Comparison of ENCODE assay signal across 8 mouse cellular contexts in the genomic region with DNA sequence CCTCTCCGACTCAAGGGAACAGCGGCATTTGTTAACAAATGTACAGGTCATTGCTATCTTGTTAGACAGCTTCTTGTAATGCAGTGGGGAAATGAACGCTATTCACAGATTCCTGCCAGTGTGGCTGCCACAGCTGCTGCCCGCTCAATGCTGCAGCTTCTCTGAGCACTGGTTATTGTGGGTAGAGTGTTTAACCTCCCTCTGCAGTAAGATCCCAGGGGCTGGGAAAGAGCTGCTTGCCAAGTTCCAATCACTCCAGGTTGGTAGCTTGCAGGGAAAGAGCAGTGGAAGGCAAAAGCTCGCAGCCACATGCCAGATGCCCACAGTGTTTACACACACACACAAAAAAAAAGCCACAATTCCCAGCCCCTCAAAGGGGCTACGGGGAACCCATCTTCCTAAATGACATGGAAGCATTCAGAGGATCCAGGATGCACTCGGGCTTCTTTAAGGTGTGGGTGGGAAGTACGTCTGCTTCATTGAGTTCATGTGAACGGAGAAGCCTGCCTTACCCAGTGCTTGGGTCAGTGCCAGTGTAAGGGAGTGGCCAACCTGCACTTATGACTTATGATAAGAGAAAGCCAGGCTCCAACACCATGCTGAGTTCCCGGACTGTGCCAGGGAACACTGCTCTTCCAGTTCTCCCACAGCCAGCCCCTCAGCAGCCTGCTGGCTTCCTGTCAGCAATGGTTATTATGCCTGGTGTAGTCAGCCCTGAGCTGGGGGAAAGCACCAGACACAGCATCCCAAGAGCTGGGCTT. TPM values are rescaled to one million over a fixed set of nuclear protein-coding genes. Genes with fewer than 3 reads are reported as not detected.
DNase-seq lines count a peak whose midpoint lies in the region; ATAC-seq and TF ChIP-seq lines count a peak whose summit lies in the region.

No protein-coding gene starts in this region.

- no peak for TF ChIP-seq CTCF in kidney, adult 2 months (conservative IDR thresholded peaks at IDR 0.05; ENCODE audit: insufficient read depth, insufficient read length, low read depth, low read length)
- TF ChIP-seq CTCF in Patski (IDR thresholded peaks at IDR 0.05) = no peak

- H3K9me3 ChIP-seq in hindbrain, embryonic 16.5 days (ENCODE audit: control insufficient read depth, low read length) = no peaks in the 10 kb centered on the region

- no peak overlapping the region for H3K9ac ChIP-seq in hindbrain, embryonic 16.5 days (ENCODE audit: low read depth, low read length)

- peak; percentile 16 for DNase-seq in kidney, adult 2 months
- DNase-seq in kidney, adult 18-20 months = no peak
- DNase-seq in Patski (ENCODE audit: low read depth, low spot score) = peak; percentile 41
- DNase-seq in cerebellum, postnatal 10 days = peak; percentile 91 to 95
- DNase-seq in embryo, embryonic 10.5 days (ENCODE audit: low spot score) = no peak

- ATAC-seq in Patski = no peak
- ATAC-seq in hindbrain, embryonic 16.5 days = peak; percentile 85
- ATAC-seq in megakaryocyte-erythroid progenitor cell, adult 5-6 weeks (replicated peaks; ENCODE audit: low FRiP score, low TSS enrichment, poor library complexity, severe bottlenecking) = peak; percentile 73
- no peak for ATAC-seq in monocyte, adult 5-6 weeks (replicated peaks; ENCODE audit: insufficient number of reproducible peaks, low FRiP score, low TSS enrichment, poor library complexity, severe bottlenecking)

- POLR2A ChIA-PET in Patski (lab: Charles Lee) = no interaction called here

- no peaks in the 10 kb centered on the region for H3K4me1 ChIP-seq in kidney, adult 2 months (ENCODE audit: control insufficient read depth, insufficient read depth, low read length)
- peaks cover 18% of the 10 kb centered on the region for H3K4me1 ChIP-seq in hindbrain, embryonic 16.5 days (ENCODE audit: control insufficient read depth, insufficient read depth, low read depth, low read length)

- no peak for TF ChIP-seq POLR2A in kidney, adult 2 months (IDR thresholded peaks at IDR 0.05; ENCODE audit: low read depth, low read length)

- CTCF ChIA-PET in Patski (lab: Charles Lee) = no interaction called here

- no peak overlapping the region for H3K27ac ChIP-seq in kidney, adult 2 months (ENCODE audit: insufficient read depth, low read depth, low read length)
- peak overlapping the region; percentile 54 for H3K27ac ChIP-seq in hindbrain, embryonic 16.5 days (ENCODE audit: low read depth, low read length)

- H3K4me3 ChIP-seq in kidney, adult 2 months (ENCODE audit: insufficient read depth, low read depth, low read length) = no peak overlapping the region
- H3K4me3 ChIP-seq in hindbrain, embryonic 16.5 days (ENCODE audit: low read length) = no peak overlapping the region

- H3K36me3 ChIP-seq in kidney, adult 2 months (ENCODE audit: control insufficient read depth, insufficient read depth, low read length) = no peaks in the 10 kb centered on the region
- H3K36me3 ChIP-seq in hindbrain, embryonic 16.5 days (ENCODE audit: control insufficient read depth, insufficient read depth, low read length) = no peaks in the 10 kb centered on the region

- peak overlapping the region; percentile 1; the same call in 1 of the 2 replicates for H3K4me2 ChIP-seq in hindbrain, embryonic 16.5 days (ENCODE audit: low read length)

- H3K27me3 ChIP-seq in kidney, adult 2 months (replicated peaks; ENCODE audit: control insufficient read depth, insufficient read depth, low read length) = no peaks in the 10 kb centered on the region
- no peaks in the 10 kb centered on the region for H3K27me3 ChIP-seq in Patski
- no peaks in the 10 kb centered on the region for H3K27me3 ChIP-seq in hindbrain, embryonic 16.5 days (replicated peaks; ENCODE audit: control insufficient read depth, insufficient read depth, low read length)

- in situ Hi-C loops in Patski (cut with MboI; ENCODE audit: low pct_unique_long_range_greater_than_20kb) = no loop called here

- WGBS in kidney, adult 2 months = 68% methylated on average over 10 of the region's 10 CpGs
- 42% methylated on average over 10 of the region's 10 CpGs for WGBS in hindbrain, embryonic 16.5 days

RNA-seq across cellular contexts. Expression of gene Stom, which starts 14.2 kb away (rescaled TPM):
- 16.0 and 18.8 TPM in 2 replicates for polyA plus RNA-seq in kidney, adult 2 months (2012; rRNA removed)
- polyA plus RNA-seq in Patski (2021) = 19.6 TPM
- 28.7 and 29.8 TPM in 2 replicates for polyA plus RNA-seq in hindbrain, embryonic 16.5 days (2015; fragmentation: Nextera tagmentation; extraction: Ambion mirVana)
- 142 and 145 TPM in 2 replicates for total RNA-seq in megakaryocyte-erythroid progenitor cell, adult 5-6 weeks (2014; fragmentation: Nextera tagmentation)
- total RNA-seq in megakaryocyte-erythroid progenitor cell, adult 5-6 weeks (2017) = 155 and 216 TPM in 2 replicates
- total RNA-seq in monocyte, adult 5-6 weeks (2017) = 53.6 to 72.6 TPM (median 70.6 TPM) in 3 replicates

RNA-seq across cellular contexts. Expression of gene 4930568D16Rik, which starts 44.9 kb away (rescaled TPM):
- polyA plus RNA-seq in kidney, adult 2 months (2012; rRNA removed) = not detected in 2 replicates
- not detected for polyA plus RNA-seq in Patski (2021)
- not detected in 2 replicates for polyA plus RNA-seq in hindbrain, embryonic 16.5 days (2015; fragmentation: Nextera tagmentation; extraction: Ambion mirVana)
- total RNA-seq in megakaryocyte-erythroid progenitor cell, adult 5-6 weeks (2014; fragmentation: Nextera tagmentation) = not detected in 2 replicates
- not detected in 2 replicates for total RNA-seq in megakaryocyte-erythroid progenitor cell, adult 5-6 weeks (2017)
- total RNA-seq in monocyte, adult 5-6 weeks (2017) = not detected in 3 replicates

Comparison
In these comparisons a context has a peak if more than half of its experiments do, and no peak if none do; other contexts are left out.
1. DNase-seq: peak in kidney, adult 2 months (single experiment), Patski (single experiment) and cerebellum, postnatal 10 days (2 of 2); none in kidney, adult 18-20 months (single experiment) and embryo, embryonic 10.5 days (single experiment).
2. ATAC-seq: peak in hindbrain, embryonic 16.5 days (single experiment) and megakaryocyte-erythroid progenitor cell, adult 5-6 weeks (single experiment); none in Patski (single experiment) and monocyte, adult 5-6 weeks (single experiment).